Mouse (Mus musculus) kidney, adult 2 months (tissue): Measurements from ENCODE around the gene Lcat.

Experiments
- CTCF ChIP-seq: fragments of 200-500 bp; conservative IDR thresholded peaks from 2 replicates; pipeline ENCODE4 v1.5.1; 2011; ENCODE audit warnings: low read depth, mild to moderate bottlenecking, control low read depth, low read length, moderate library complexity, mixed read lengths; ENCODE audit not compliant: insufficient read depth, insufficient read length
- POLR2A ChIP-seq: fragments of 200-500 bp; IDR thresholded peaks from one replicate; pipeline ENCODE4 v1.6.1; 2011; ENCODE audit warnings: low read depth, low read length, control low read depth

- TF ChIP-seq CTCF, result no peak
- TF ChIP-seq POLR2A, result no peak
These were observed 22.2 kb upstream of the Lcat start for GRCm38 (mm10) chr8:105965266-105965904.
